Comparison of ENCODE assay signal across 22 mouse cellular contexts in genomic region chr19:54391406-54391805, GRCm38 (mm10).
DNase-seq lines count a peak whose midpoint lies in the region; ATAC-seq lines count a peak whose summit lies in the region.
"Had no signal": no experiment of that assay in that cellular context is flagged by ENCODE, and none has a peak within 500 bp of the region (broad histone marks: within the 10 kb centered on the region; RNA-seq: fewer than 3 reads in every experiment).

No protein-coding gene starts in this region.

- no peaks in the 10 kb centered on the region for H3K36me3 ChIP-seq in hindbrain, embryonic 11.5 days (ENCODE audit: control insufficient read depth, insufficient read depth, low read length)
- no peaks in the 10 kb centered on the region for H3K36me3 ChIP-seq in hindbrain, embryonic 16.5 days (ENCODE audit: control insufficient read depth, insufficient read depth, low read length)
- H3K36me3 ChIP-seq: heart, embryonic 10.5 days; heart, embryonic 15.5 days; hindbrain, embryonic 15.5 days had no signal

- H3K9ac ChIP-seq in hindbrain, embryonic 11.5 days (ENCODE audit: low read depth, low read length) = no peak overlapping the region
- H3K9ac ChIP-seq in hindbrain, embryonic 16.5 days (ENCODE audit: low read depth, low read length) = no peak overlapping the region
- H3K9ac ChIP-seq: forebrain, embryonic 13.5 days; heart, embryonic 15.5 days; hindbrain, embryonic 15.5 days had no signal

- peak; percentile 6 for DNase-seq in hindbrain, embryonic 11.5 days (ENCODE audit: low spot score)
- DNase-seq in embryo, embryonic 11 days = peak; percentile 49
- peak; percentile 34 for DNase-seq in forelimb bud, embryonic 11.5 days (ENCODE audit: low read depth, low spot score)
- DNase-seq in liver = no peak
- no peak for DNase-seq in cerebellum, adult 9-10 months
- no peak for DNase-seq in spleen, postnatal 10 days (ENCODE audit: low spot score in 2 of 2)
- DNase-seq: adrenal gland, postnatal 14 days; cerebellum, adult 11-12 months; cerebellum, adult 9-11 months; cerebellum, postnatal 36 days; gastrocnemius, postnatal 10 days; heart, adult 18-20 months; heart, postnatal 14 days; kidney, adult 11 months had no signal

- WGBS in hindbrain, embryonic 11.5 days = 68% methylated on average over 6 of the region's 6 CpGs
- whole genome bisulfite sequencing in hindbrain, embryonic 16.5 days = 60% methylated on average over 6 of the region's 6 CpGs

- H3K4me1 ChIP-seq in hindbrain, embryonic 11.5 days (replicated peaks; ENCODE audit: control insufficient read depth, insufficient read depth, low read length) = no peaks in the 10 kb centered on the region
- H3K4me1 ChIP-seq in hindbrain, embryonic 16.5 days (ENCODE audit: control insufficient read depth, insufficient read depth, low read depth, low read length) = no peaks in the 10 kb centered on the region
- H3K4me1 ChIP-seq: forebrain, embryonic 13.5 days; heart, embryonic 10.5 days; heart, embryonic 15.5 days; hindbrain, embryonic 15.5 days had no signal

- no peak for ATAC-seq in hindbrain, embryonic 11.5 days (ENCODE audit: low FRiP score)
- no peak for ATAC-seq in hindbrain, embryonic 16.5 days
- ATAC-seq: activated CD4-positive, CD25-positive, alpha-beta regulatory T cell, adult 4 months; forebrain, embryonic 13.5 days; Patski had no signal

- no peak overlapping the region for H3K27ac ChIP-seq in hindbrain, embryonic 11.5 days (ENCODE audit: low read depth, low read length)
- no peak overlapping the region for H3K27ac ChIP-seq in hindbrain, embryonic 16.5 days (ENCODE audit: low read depth, low read length)
- H3K27ac ChIP-seq: forebrain, embryonic 13.5 days; heart, embryonic 10.5 days; heart, embryonic 15.5 days; hindbrain, embryonic 15.5 days had no signal

- H3K9me3 ChIP-seq in hindbrain, embryonic 11.5 days (ENCODE audit: control insufficient read depth, low read length) = no peaks in the 10 kb centered on the region
- no peaks in the 10 kb centered on the region for H3K9me3 ChIP-seq in hindbrain, embryonic 16.5 days (ENCODE audit: control insufficient read depth, low read length)
- H3K9me3 ChIP-seq: forebrain, embryonic 13.5 days; heart, embryonic 10.5 days; heart, embryonic 15.5 days; hindbrain, embryonic 15.5 days had no signal

- H3K4me2 ChIP-seq in hindbrain, embryonic 11.5 days (replicated peaks; ENCODE audit: low read depth, low read length) = no peak overlapping the region
- no peak overlapping the region for H3K4me2 ChIP-seq in hindbrain, embryonic 16.5 days (ENCODE audit: low read length)
- H3K4me2 ChIP-seq: forebrain, embryonic 13.5 days; heart, embryonic 15.5 days; hindbrain, embryonic 15.5 days had no signal

- no peaks in the 10 kb centered on the region for H3K27me3 ChIP-seq in hindbrain, embryonic 11.5 days (ENCODE audit: control insufficient read depth, insufficient read depth, low read length)
- no peaks in the 10 kb centered on the region for H3K27me3 ChIP-seq in hindbrain, embryonic 16.5 days (replicated peaks; ENCODE audit: control insufficient read depth, insufficient read depth, low read length)
- H3K27me3 ChIP-seq: CH12.LX; forebrain, embryonic 13.5 days; heart, embryonic 15.5 days; hindbrain, embryonic 15.5 days had no signal

- no peak overlapping the region for H3K4me3 ChIP-seq in hindbrain, embryonic 11.5 days (ENCODE audit: low read depth, low read length)
- H3K4me3 ChIP-seq in hindbrain, embryonic 16.5 days (ENCODE audit: low read length) = no peak overlapping the region
- H3K4me3 ChIP-seq: forebrain, embryonic 13.5 days; heart, embryonic 10.5 days; heart, embryonic 15.5 days; hindbrain, embryonic 15.5 days had no signal

Comparison
In these comparisons a context has a peak if more than half of its experiments do, and no peak if none do; other contexts are left out.
1. DNase-seq: peak in hindbrain, embryonic 11.5 days (single experiment), embryo, embryonic 11 days (single experiment) and forelimb bud, embryonic 11.5 days (single experiment); none in liver (single experiment), cerebellum, adult 9-10 months (single experiment) and spleen, postnatal 10 days (0 of 2).